In the genomic region with DNA sequence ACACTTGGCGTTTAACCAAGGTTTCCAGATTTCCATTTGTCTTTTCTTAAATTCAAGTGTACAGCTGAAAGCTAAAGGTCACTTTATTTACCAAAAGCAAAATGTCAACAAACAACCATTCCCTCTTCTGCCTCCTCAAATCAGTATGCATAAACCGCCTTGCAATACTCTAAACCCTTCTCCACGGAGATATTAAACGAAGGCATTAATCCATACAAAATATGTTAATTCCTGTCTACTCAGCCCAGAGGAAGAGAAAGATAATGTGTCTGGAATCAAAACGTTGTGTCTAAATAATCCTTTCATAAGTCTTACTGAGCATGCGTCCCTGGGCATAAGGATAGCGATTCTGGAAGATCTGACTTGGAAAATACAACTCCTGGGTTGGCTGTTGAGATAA, we compare ENCODE assay signal across 23 mouse cellular contexts.
A peak's percentile ranks its signal among the peaks of the same experiment; 100 is the strongest.
DNase-seq lines count a peak whose midpoint lies in the region; ATAC-seq and TF ChIP-seq lines count a peak whose summit lies in the region.
"Had no signal": no experiment of that assay in that cellular context is flagged by ENCODE, and none has a peak within 500 bp of the region (broad histone marks: within the 10 kb centered on the region; RNA-seq: fewer than 3 reads in every experiment).

No protein-coding gene starts in this region.

- ATAC-seq in midbrain, embryonic 13.5 days, result peak; percentile 68; the same call in 1 of the 2 replicates
- peak; percentile 48; the same call in 1 of the 2 replicates for ATAC-seq in midbrain, embryonic 16.5 days
- ATAC-seq: activated CD4-positive, CD25-positive, alpha-beta regulatory T cell, adult 4 months; CD4-positive, CD25-positive, alpha-beta regulatory T cell, adult 4 months; forebrain, embryonic 15.5 days; hindbrain, postnatal 0 days had no signal

- TF ChIP-seq CTCF in brain, embryonic 14.5 days (IDR thresholded peaks at IDR 0.05; ENCODE audit: borderline replicate concordance, extremely low read depth, insufficient read depth, insufficient read length), result no peak

- peak; percentile 54 for DNase-seq in brain, embryonic 14.5 days (ENCODE audit: low read depth)
- DNase-seq in right cerebral cortex, postnatal 25 days, result no peak
- no peak for DNase-seq in gastrocnemius, adult 18-20 months (ENCODE audit: low spot score)
- no peak for DNase-seq in urinary bladder, postnatal 36 days (ENCODE audit: low spot score in 2 of 2)
- DNase-seq: adrenal gland, adult 8-10 months; adrenal gland, postnatal 25 days; cerebellum, adult 18-20 months; cerebellum, adult 9-10 months; cerebellum, postnatal 14 days; gastrocnemius, postnatal 10 days; gastrocnemius, postnatal 36 days; heart, adult 2 months; heart, postnatal 14 days; heart, postnatal 4 days had no signal

- H3K27ac ChIP-seq in midbrain, embryonic 13.5 days, result no peak overlapping the region
- no peak overlapping the region for H3K27ac ChIP-seq in midbrain, embryonic 16.5 days (ENCODE audit: low read length)
- H3K27ac ChIP-seq: forebrain, embryonic 15.5 days; heart, adult 2 months; heart, embryonic 10.5 days; heart, embryonic 13.5 days; hindbrain, embryonic 14.5 days; hindbrain, postnatal 0 days had no signal

- no peak overlapping the region for H3K4me2 ChIP-seq in midbrain, embryonic 13.5 days (replicated peaks)
- H3K4me2 ChIP-seq in midbrain, embryonic 16.5 days (ENCODE audit: low read length), result no peak overlapping the region
- H3K4me2 ChIP-seq: forebrain, embryonic 15.5 days; heart, embryonic 13.5 days; hindbrain, embryonic 14.5 days had no signal

- no peak overlapping the region for H3K4me3 ChIP-seq in midbrain, embryonic 13.5 days (replicated peaks)
- H3K4me3 ChIP-seq in midbrain, embryonic 16.5 days (ENCODE audit: low read depth, low read length), result no peak overlapping the region
- H3K4me3 ChIP-seq: forebrain, embryonic 15.5 days; heart, adult 2 months; heart, embryonic 10.5 days; heart, embryonic 13.5 days had no signal

- no peak overlapping the region for H3K9ac ChIP-seq in midbrain, embryonic 13.5 days (replicated peaks)
- H3K9ac ChIP-seq in midbrain, embryonic 16.5 days (ENCODE audit: low read depth, low read length), result no peak overlapping the region
- H3K9ac ChIP-seq: forebrain, embryonic 15.5 days; heart, embryonic 13.5 days; hindbrain, embryonic 14.5 days had no signal

- no peaks in the 10 kb centered on the region for H3K27me3 ChIP-seq in midbrain, embryonic 13.5 days
- H3K27me3 ChIP-seq in midbrain, embryonic 16.5 days (ENCODE audit: control insufficient read depth, insufficient read depth, low read depth, low read length), result no peaks in the 10 kb centered on the region
- H3K27me3 ChIP-seq: forebrain, embryonic 15.5 days; heart, embryonic 13.5 days had no signal

- H3K4me1 ChIP-seq in midbrain, embryonic 13.5 days (replicated peaks), result no peaks in the 10 kb centered on the region
- H3K4me1 ChIP-seq in midbrain, embryonic 16.5 days (ENCODE audit: control insufficient read depth, insufficient read depth, low read length), result no peaks in the 10 kb centered on the region
- H3K4me1 ChIP-seq: forebrain, embryonic 15.5 days; heart, embryonic 10.5 days had no signal

- 48% methylated on average over 7 of the region's 7 CpGs for WGBS in midbrain, embryonic 13.5 days
- 43% methylated on average over 7 of the region's 7 CpGs for WGBS in midbrain, embryonic 16.5 days

- no peak for TF ChIP-seq POLR2A in brain, embryonic 14.5 days (IDR thresholded peaks at IDR 0.05; ENCODE audit: borderline replicate concordance, extremely low read depth, insufficient read depth, insufficient read length, poor library complexity, severe bottlenecking)

- no peaks in the 10 kb centered on the region for H3K9me3 ChIP-seq in midbrain, embryonic 13.5 days
- H3K9me3 ChIP-seq in midbrain, embryonic 16.5 days (replicated peaks; ENCODE audit: control insufficient read depth, low read length, poor library complexity, severe bottlenecking), result no peaks in the 10 kb centered on the region
- H3K9me3 ChIP-seq: forebrain, embryonic 15.5 days; heart, embryonic 10.5 days; heart, embryonic 13.5 days had no signal

- H3K36me3 ChIP-seq in midbrain, embryonic 13.5 days, result no peaks in the 10 kb centered on the region
- no peaks in the 10 kb centered on the region for H3K36me3 ChIP-seq in midbrain, embryonic 16.5 days (ENCODE audit: control insufficient read depth, insufficient read depth, low read length)
- H3K36me3 ChIP-seq: forebrain, embryonic 15.5 days; heart, embryonic 10.5 days; heart, embryonic 13.5 days had no signal
